Mouse (Mus musculus): ENCODE data around the gene Asb15. TPM values are rescaled to one million over a fixed set of nuclear protein-coding genes. Genes with fewer than 3 reads are reported as not detected.

The Asb15 gene
- polyA plus RNA-seq, 1 experiment from 2014 or later, result not detected

DNA sequence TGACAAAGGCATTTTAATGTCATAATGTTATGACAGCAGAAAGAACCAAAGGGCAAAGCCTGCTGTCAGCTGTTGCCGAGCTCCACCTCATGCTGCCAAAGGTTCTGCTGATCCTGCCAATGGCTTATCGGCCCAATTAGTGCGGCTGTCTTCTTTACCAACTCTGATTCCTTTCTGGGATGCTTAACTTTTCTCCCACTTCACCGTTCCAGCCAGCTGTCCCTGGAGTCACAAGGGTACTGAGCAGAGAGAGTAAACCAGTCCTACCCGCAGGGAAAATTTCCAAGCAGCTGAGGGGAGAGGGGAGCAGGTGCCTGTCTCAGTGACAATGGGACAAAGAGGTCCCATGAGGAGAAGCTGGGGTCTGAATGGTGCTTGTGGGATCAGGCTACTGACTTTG lies 71.7 kb downstream of the Asb15 start:
- Histone ChIP-seq H3K4me2 (no peak overlapping the region), H3K4me3 (replicated peaks) (no peak overlapping the region), H3K27me3 (replicated peaks) (no peaks in the 10 kb centered on the region), H3K9ac (no peak overlapping the region), H3K36me3 (no peaks in the 10 kb centered on the region), H3K4me1 (no peaks in the 10 kb centered on the region), H3K27ac (no peak overlapping the region), H3K9me3 (no peaks in the 10 kb centered on the region)
- 85% methylated on average over 5 of the region's 5 CpGs for whole genome bisulfite sequencing
- no peak for ATAC-seq (ENCODE audit: insufficient read depth, low FRiP score, low read depth)

DNA sequence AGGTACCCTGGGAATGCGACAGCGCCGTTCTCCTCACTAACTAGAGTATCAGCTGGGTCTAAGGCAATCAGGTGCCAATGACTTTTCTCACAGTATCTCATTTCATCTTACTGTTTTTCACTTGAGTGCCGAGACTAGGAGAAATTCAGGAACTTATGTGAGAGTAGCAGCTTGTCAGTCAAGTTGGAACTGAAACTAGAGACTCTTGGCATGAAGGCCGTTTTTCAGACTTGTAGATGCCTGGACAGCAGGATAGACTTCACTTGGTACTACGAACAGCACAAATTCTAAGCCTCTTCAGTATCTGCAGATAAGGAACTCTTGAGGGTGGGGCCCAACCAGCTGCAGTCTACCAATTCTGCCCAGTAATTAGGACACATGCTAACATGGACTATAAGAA lies 72.2 kb downstream of the Asb15 start:
- H3K9me3 ChIP-seq, result no peaks in the 10 kb centered on the region
- H3K27ac ChIP-seq, result no peak overlapping the region
- no peak overlapping the region for H3K9ac ChIP-seq
- no peak overlapping the region for H3K4me3 ChIP-seq (replicated peaks)
- 83% methylated on average over 6 of the region's 6 CpGs for WGBS
- ATAC-seq (ENCODE audit: insufficient read depth, low FRiP score, low read depth), result no peak
- H3K36me3 ChIP-seq, result no peaks in the 10 kb centered on the region
- no peak overlapping the region for H3K4me2 ChIP-seq
- H3K4me1 ChIP-seq, result no peaks in the 10 kb centered on the region
- H3K27me3 ChIP-seq (replicated peaks), result no peaks in the 10 kb centered on the region

DNA sequence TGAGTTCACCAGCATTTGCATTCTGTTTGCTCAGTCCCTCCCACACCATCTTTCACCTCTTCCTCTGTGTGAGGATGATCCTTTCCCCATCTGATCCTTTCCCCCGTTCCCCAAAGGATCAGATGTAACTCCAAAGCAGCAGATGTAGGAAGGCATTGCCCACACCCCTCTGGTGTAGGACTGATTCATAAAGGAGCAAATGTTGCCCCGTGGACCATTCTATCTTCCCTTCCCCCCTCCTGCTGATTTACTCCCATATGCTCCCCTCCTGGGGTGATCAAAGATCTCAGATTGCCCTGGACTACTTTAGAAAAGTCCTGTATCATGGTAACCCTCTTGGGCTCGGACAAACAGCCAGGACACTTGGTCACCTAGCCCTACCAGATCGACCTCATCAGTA lies 72.8 kb downstream of the Asb15 start:
- H3K27ac ChIP-seq, result no peak overlapping the region
- H3K4me3 ChIP-seq (replicated peaks), result no peak overlapping the region
- H3K9ac ChIP-seq, result no peak overlapping the region
- no peaks in the 10 kb centered on the region for H3K27me3 ChIP-seq (replicated peaks)
- no peak overlapping the region for H3K4me2 ChIP-seq
- 75% methylated on average over 4 of the region's 4 CpGs for WGBS
- ATAC-seq (ENCODE audit: insufficient read depth, low FRiP score, low read depth), result no peak
- H3K36me3 ChIP-seq, result no peaks in the 10 kb centered on the region
- no peaks in the 10 kb centered on the region for H3K4me1 ChIP-seq
- H3K9me3 ChIP-seq, result no peaks in the 10 kb centered on the region

DNA sequence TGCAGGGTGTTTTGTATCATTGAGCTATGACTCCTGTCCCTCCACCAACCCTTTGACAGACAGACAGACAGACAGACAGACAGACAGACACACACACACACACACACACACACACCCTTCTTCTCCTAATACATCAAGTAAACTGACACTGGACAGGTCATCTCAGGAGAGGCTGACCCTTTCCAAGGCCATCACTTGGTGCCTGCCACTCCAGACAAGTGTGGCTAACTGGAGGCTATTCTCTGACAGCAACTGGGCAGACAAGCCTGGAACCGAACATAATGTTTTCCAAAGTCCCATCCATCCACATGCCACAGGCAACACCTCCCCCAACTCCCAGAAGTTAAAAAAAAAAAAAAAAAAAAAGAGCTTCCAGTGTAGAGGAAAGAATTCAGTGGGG lies 73.7 kb downstream of the Asb15 start:
- H3K4me3 ChIP-seq (replicated peaks), result no peak overlapping the region
- H3K9me3 ChIP-seq, result no peaks in the 10 kb centered on the region
- 21% methylated on average over 1 of the region's 1 CpGs for WGBS
- ATAC-seq (ENCODE audit: insufficient read depth, low FRiP score, low read depth), result no peak
- H3K27me3 ChIP-seq (replicated peaks), result no peaks in the 10 kb centered on the region
- H3K36me3 ChIP-seq, result no peaks in the 10 kb centered on the region
- no peaks in the 10 kb centered on the region for H3K4me1 ChIP-seq
- H3K9ac ChIP-seq, result no peak overlapping the region
- H3K27ac ChIP-seq, result no peak overlapping the region
- H3K4me2 ChIP-seq, result no peak overlapping the region

DNA sequence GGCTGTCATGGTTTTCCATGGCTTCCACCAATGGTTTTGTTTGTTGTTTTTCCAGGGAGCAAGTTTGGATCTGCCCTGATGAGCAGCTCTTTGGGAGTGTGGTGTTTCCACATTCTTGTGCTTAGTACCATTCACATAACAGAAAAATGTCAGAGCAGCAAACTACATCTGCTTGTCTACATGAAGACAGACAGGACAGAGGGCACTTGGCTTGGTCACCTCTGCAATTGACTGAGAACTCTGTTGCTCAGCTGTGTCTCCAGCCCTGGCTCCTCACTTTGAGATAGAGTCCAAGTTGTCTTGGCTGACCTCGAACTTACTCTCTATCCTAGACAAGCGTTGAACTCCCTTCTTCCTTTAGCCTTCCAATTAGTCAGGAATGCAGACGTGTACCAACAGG lies 74.4 kb downstream of the Asb15 start:
- Histone ChIP-seq H3K27me3 (replicated peaks) (no peaks in the 10 kb centered on the region), H3K4me1 (no peaks in the 10 kb centered on the region), H3K4me2 (no peak overlapping the region), H3K9ac (no peak overlapping the region), H3K27ac (no peak overlapping the region), H3K4me3 (replicated peaks) (no peak overlapping the region), H3K36me3 (no peaks in the 10 kb centered on the region), H3K9me3 (no peaks in the 10 kb centered on the region)
- WGBS, result 61% methylated on average over 3 of the region's 3 CpGs
- ATAC-seq (ENCODE audit: insufficient read depth, low FRiP score, low read depth), result no peak

DNA sequence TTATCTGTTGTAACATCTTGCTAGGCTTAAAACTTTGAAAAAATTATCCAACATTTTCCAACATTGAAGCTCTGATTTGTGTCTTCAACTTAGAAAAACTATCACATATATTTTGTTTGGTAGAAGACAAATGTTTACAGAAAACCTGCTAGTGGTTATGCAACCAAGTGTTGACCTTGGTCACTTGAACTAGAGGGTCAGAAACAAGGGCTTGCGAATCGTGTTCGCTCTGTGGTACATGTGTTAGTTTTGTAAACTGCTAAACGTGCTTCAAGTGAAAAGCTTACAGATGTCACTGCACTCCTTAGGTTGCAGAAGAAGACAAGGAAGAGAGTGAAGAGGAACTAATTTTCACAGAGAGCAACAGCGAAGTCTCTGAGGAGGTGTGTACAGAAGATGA lies 75.0 kb downstream of the Asb15 start:
- Histone ChIP-seq H3K9ac (no peak overlapping the region), H3K36me3 (no peaks in the 10 kb centered on the region), H3K27me3 (replicated peaks) (no peaks in the 10 kb centered on the region), H3K27ac (no peak overlapping the region), H3K4me3 (replicated peaks) (no peak overlapping the region), H3K4me2 (no peak overlapping the region), H3K9me3 (no peaks in the 10 kb centered on the region), H3K4me1 (no peaks in the 10 kb centered on the region)
- 73% methylated on average over 5 of the region's 5 CpGs for WGBS
- no peak for ATAC-seq (ENCODE audit: insufficient read depth, low FRiP score, low read depth)

DNA sequence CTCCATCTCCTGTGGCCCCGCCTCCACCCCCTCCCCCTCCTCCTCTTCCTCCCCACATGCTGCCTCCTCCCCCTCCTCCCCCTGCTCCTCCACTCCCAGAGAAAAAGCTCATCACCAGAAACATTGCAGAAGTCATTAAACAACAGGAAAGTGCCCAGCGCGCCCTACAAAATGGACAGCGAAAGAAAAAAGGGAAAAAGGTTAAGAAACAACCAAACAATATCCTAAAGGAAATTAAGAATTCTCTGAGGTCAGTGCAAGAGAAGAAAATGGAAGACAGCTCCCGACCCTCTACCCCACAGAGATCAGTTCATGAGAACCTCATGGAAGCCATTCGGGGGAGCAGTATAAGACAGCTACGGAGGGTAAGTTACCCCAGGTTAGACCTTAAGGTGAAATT lies 76.3 kb downstream of the Asb15 start:
- no peak for ATAC-seq (ENCODE audit: insufficient read depth, low FRiP score, low read depth)
- Histone ChIP-seq H3K4me1 (no peaks in the 10 kb centered on the region), H3K4me2 (no peak overlapping the region), H3K27me3 (replicated peaks) (no peaks in the 10 kb centered on the region), H3K27ac (no peak overlapping the region), H3K9ac (no peak overlapping the region), H3K9me3 (no peaks in the 10 kb centered on the region), H3K36me3 (no peaks in the 10 kb centered on the region), H3K4me3 (replicated peaks) (no peak overlapping the region)
- WGBS, result 93% methylated on average over 7 of the region's 7 CpGs

DNA sequence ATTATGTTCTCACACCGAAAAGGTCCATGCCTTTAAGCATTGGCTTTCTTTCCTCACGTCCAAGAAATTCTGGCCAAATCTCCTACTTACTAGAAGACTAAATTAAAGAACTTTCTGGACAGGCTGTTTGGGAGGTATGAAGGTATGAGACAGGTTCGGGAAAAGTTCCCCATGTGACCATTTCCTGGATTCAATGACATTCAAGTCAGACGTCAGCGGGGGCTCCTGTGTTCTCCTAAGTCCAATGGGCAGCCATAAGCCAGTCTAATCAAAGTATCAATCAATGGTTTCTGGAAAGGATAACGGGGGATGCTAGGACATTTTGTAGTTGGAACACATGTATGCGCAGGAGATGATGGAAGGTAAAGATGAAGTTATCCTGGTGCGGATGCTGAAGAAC lies 77.7 kb downstream of the Asb15 start:
- H3K9me3 ChIP-seq, result no peaks in the 10 kb centered on the region
- no peak overlapping the region for H3K27ac ChIP-seq
- H3K27me3 ChIP-seq (replicated peaks), result no peaks in the 10 kb centered on the region
- no peak overlapping the region for H3K9ac ChIP-seq
- H3K4me2 ChIP-seq, result no peak overlapping the region
- no peaks in the 10 kb centered on the region for H3K36me3 ChIP-seq
- WGBS, result 91% methylated on average over 8 of the region's 8 CpGs
- H3K4me1 ChIP-seq, result no peaks in the 10 kb centered on the region
- no peak for ATAC-seq (ENCODE audit: insufficient read depth, low FRiP score, low read depth)
- H3K4me3 ChIP-seq (replicated peaks), result no peak overlapping the region

DNA sequence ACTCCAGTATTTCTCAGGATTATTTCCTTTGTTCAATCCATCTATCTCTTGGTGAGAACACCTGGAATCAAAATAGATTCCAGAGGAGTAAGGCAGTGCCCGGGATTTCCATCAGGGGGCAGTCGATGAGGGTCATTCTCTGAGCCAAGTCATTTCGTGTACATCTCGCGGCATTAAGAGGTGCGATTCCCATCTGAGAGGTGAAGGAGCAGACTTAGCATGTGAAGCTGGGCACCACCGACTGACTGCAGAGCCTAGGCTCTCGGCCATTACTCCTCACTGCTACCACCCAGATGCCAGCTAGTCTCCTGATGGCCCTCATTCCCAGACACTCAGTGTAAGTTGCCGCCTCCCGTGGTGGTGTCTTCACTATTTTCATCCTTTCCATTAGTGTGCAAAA lies 78.6 kb downstream of the Asb15 start:
- H3K4me3 ChIP-seq (replicated peaks), result no peak overlapping the region
- no peak overlapping the region for H3K9ac ChIP-seq
- no peaks in the 10 kb centered on the region for H3K27me3 ChIP-seq (replicated peaks)
- H3K27ac ChIP-seq, result no peak overlapping the region
- 66% methylated on average over 10 of the region's 10 CpGs for WGBS
- H3K36me3 ChIP-seq, result no peaks in the 10 kb centered on the region
- no peaks in the 10 kb centered on the region for H3K4me1 ChIP-seq
- H3K4me2 ChIP-seq, result no peak overlapping the region
- no peaks in the 10 kb centered on the region for H3K9me3 ChIP-seq
- no peak for ATAC-seq (ENCODE audit: insufficient read depth, low FRiP score, low read depth)

DNA sequence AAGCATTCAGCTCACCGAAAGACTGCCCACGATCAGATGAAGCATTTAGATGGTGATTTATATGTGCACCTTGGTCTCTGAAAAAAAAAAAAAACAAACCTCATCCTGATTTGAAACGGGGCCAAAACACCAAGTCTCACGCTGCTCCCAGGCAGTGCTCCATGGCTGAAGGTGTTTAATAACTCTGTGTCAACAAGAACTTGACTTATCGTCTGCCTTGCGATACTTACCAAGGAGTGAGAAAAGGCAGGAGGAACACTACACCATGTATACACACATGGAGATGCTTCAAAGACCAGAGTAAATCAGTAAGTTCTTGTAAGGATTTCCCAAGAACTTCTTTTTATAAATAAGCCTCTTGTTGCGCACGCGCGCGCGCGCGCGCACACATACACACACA lies 79.6 kb downstream of the Asb15 start:
- no peak for ATAC-seq (ENCODE audit: insufficient read depth, low FRiP score, low read depth)
- no peak overlapping the region for H3K27ac ChIP-seq
- H3K36me3 ChIP-seq, result no peaks in the 10 kb centered on the region
- H3K4me1 ChIP-seq, result no peaks in the 10 kb centered on the region
- no peak overlapping the region for H3K4me3 ChIP-seq (replicated peaks)
- no peak overlapping the region for H3K4me2 ChIP-seq
- H3K9me3 ChIP-seq, result no peaks in the 10 kb centered on the region
- no peaks in the 10 kb centered on the region for H3K27me3 ChIP-seq (replicated peaks)
- H3K9ac ChIP-seq, result no peak overlapping the region
- 69% methylated on average over 15 of the region's 15 CpGs for WGBS

DNA sequence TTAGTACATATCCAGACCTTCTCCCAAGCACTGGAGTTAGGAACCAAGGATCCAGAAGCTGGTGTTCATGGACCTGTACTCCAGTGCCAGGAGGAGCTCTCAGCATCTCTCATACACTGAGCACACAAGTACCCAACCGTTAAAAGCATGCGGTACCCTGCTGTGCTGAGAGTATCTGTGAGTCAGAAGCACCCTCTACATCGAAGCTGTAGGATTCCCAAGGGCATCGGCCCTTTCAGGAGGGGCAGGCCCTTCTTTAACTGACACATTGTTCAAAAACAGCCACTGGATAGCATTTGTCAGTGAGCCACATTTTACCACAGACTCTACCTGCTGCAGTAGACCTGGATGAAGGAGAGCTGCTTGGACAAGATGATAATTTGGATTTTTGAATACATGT lies 80.2 kb downstream of the Asb15 start:
- no peak overlapping the region for H3K4me3 ChIP-seq (replicated peaks)
- H3K4me2 ChIP-seq, result no peak overlapping the region
- no peaks in the 10 kb centered on the region for H3K4me1 ChIP-seq
- WGBS, result 71% methylated on average over 4 of the region's 4 CpGs
- no peak for ATAC-seq (ENCODE audit: insufficient read depth, low FRiP score, low read depth)
- H3K36me3 ChIP-seq, result no peaks in the 10 kb centered on the region
- H3K27me3 ChIP-seq (replicated peaks), result no peaks in the 10 kb centered on the region
- no peak overlapping the region for H3K27ac ChIP-seq
- H3K9me3 ChIP-seq, result no peaks in the 10 kb centered on the region
- H3K9ac ChIP-seq, result no peak overlapping the region

DNA sequence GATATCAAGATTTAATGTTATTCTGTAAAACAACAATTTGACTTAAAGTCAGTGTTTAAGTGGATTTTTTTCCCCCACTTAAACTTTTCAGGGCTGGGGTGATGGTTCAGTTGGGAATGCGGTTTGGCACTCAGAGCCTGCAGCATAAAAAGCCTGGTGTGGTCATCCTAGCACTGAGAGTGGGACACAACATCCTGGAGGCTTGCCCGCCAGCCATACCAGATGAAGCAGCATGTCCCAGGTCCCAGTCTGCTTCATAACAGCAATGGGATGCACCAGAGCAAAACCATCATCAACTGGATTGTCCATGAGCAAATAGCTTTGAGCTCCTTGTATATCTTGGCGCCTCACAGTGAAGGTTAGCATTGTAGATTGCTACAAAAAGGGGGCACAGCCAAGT lies 80.7 kb downstream of the Asb15 start:
- Histone ChIP-seq H3K9me3 (no peaks in the 10 kb centered on the region), H3K27ac (no peak overlapping the region), H3K4me1 (no peaks in the 10 kb centered on the region), H3K27me3 (replicated peaks) (no peaks in the 10 kb centered on the region), H3K36me3 (no peaks in the 10 kb centered on the region), H3K4me2 (no peak overlapping the region), H3K9ac (no peak overlapping the region), H3K4me3 (replicated peaks) (no peak overlapping the region)
- no peak for ATAC-seq (ENCODE audit: insufficient read depth, low FRiP score, low read depth)
- WGBS, result 85% methylated on average over 3 of the region's 3 CpGs

DNA sequence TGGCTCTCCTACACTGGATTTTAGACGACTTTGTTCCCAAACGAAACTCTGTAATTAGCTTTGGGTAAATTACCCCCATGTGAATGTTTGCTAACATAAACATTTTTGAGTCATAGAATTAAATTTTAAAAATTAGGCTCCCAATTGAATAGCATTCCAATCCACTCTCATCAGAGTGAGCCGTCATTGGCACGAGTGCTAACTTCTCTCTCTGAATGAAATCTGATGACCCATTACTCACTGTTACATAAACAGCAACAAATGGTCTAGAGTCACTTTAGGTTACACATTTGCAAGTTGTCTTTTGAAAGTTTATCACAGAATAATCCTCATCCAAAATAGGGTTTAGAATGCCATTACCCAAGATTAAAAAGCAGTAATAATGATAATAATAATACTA lies 81.6 kb downstream of the Asb15 start:
- 36% methylated on average over 4 of the region's 4 CpGs for WGBS
- Histone ChIP-seq H3K4me2 (no peak overlapping the region), H3K9me3 (no peaks in the 10 kb centered on the region), H3K4me3 (replicated peaks) (no peak overlapping the region), H3K4me1 (no peaks in the 10 kb centered on the region), H3K27ac (no peak overlapping the region), H3K36me3 (no peaks in the 10 kb centered on the region), H3K27me3 (replicated peaks) (no peaks in the 10 kb centered on the region), H3K9ac (no peak overlapping the region)
- ATAC-seq (ENCODE audit: insufficient read depth, low FRiP score, low read depth), result no peak
